Mouse (Mus musculus) intestine, postnatal 0 days (tissue): Measurements from ENCODE around the gene Ceacam20. TPM values are rescaled to one million over a fixed set of nuclear protein-coding genes. Genes with fewer than 3 reads are reported as not detected.
"Not testable (repeated sequence)": the region's sequence is repeated elsewhere in the genome, so short reads cannot be mapped to it uniquely, and the experiment has no call there.

Source experiments
- ATAC-seq: fragments of 200-750 bp; cut with Nextera tagmentation; 2 replicates; pipeline ENCODE4 v1.8.0; 2017; ENCODE audit warnings: mild to moderate bottlenecking, moderate TSS enrichment, moderate library complexity
- H3K27ac ChIP-seq: fragments of 300-500 bp; sonication (generic); 2 replicates; pipeline ENCODE4 v1.5.1; 2014; ENCODE audit warnings: mild to moderate bottlenecking, low read depth, low read length, moderate library complexity
- H3K27me3 ChIP-seq: fragments of 300-500 bp; sonication (generic); replicated peaks from 2 replicates; pipeline ENCODE4 v1.6.1; 2014; ENCODE audit warnings: low read length, mixed read lengths; ENCODE audit not compliant: control insufficient read depth, insufficient read depth
- H3K36me3 ChIP-seq: fragments of 300-500 bp; sonication (generic); 2 replicates; pipeline ENCODE4 v1.6.1; 2014; ENCODE audit warnings: mild to moderate bottlenecking, moderate library complexity; ENCODE audit not compliant: control insufficient read depth, insufficient read depth
- H3K4me1 ChIP-seq: fragments of 300-500 bp; sonication (generic); replicated peaks from 2 replicates; pipeline ENCODE4 v1.6.1; 2014; ENCODE audit warnings: antibody characterized with exemption, low read length, mixed read lengths; ENCODE audit not compliant: control insufficient read depth, insufficient read depth
- H3K4me2 ChIP-seq: fragments of 300-500 bp; sonication (generic); replicated peaks from 2 replicates; pipeline ENCODE4 v1.6.1; 2014; ENCODE audit warnings: low read depth, mild to moderate bottlenecking, moderate library complexity
- H3K4me3 ChIP-seq: fragments of 300-500 bp; sonication (generic); 2 replicates; pipeline ENCODE4 v1.5.1; 2014; ENCODE audit warnings: low read depth, low read length
- H3K9ac ChIP-seq: fragments of 300-500 bp; sonication (generic); 2 replicates; pipeline ENCODE4 v1.6.1; 2014; ENCODE audit warnings: mild to moderate bottlenecking, low read depth, low read length
- H3K9me3 ChIP-seq: fragments of 300-500 bp; sonication (generic); 2 replicates; pipeline ENCODE4 v1.6.1; 2016; ENCODE audit warnings: mixed run types; ENCODE audit not compliant: control insufficient read depth
- CTCF ChIP-seq: sonication (generic); IDR thresholded peaks from 2 replicates; pipeline ENCODE4 v1.5.1; 2016; ENCODE audit warnings: low read depth, mild to moderate bottlenecking, control low read depth, antibody characterized with exemption, moderate library complexity
- WGBS: fragments of 180-500 bp; shearing (Covaris S2); extraction: QIAGEN DNeasy Blood & Tissue Kit; methylation state at CpG from one replicate; pipeline ENCODE4 v1.1.7; 2014; 5-methylcytosine and 5-hydroxymethylcytosine counted together
- polyA plus RNA-seq: library from polyadenylated mRNA; unstranded; fragments of >200 nt; fragmentation: Nextera tagmentation; extraction: Ambion mirVana; gene quantifications from 2 replicates; pipeline ENCODE4 v1.2.1, GENCODE M21; 2015

The Ceacam20 gene
- polyA plus RNA-seq, 1 experiment from 2014 or later = 36.1 TPM

DNA sequence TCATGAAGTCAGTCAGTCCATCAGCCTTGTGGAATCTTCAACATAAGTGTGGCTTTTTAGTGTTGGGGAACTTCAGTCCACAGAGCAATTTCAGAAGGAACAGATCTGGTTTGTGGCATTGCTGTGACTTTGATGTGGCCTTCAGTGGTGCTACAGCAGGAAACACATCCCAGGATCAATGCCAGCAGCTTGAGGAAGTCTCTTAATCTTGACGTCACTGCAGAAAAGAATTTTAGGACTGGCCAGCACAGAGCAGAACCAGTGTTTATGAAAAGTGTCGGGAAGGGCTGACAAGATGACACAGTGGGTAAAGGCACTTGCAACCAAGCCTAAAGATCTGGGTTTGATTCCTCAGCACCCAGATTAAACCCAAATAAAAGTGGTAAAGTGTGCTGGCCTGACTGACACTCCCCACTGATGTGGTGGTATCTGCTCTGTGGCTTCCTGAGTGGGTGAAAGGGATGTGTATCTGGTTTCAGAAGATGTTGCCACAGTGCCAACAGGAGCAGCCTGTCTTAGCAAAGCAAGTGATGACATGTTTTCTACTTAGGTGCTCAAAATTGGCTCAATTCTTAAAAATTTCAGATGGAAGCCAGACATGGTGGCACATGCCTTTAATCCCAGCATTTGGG lies 38.2 kb upstream of the Ceacam20 start:
- 53% methylated on average over 2 of the region's 2 CpGs for WGBS
- no peaks in the 10 kb centered on the region for H3K4me1 ChIP-seq
- H3K9ac ChIP-seq = no peak overlapping the region
- no peak overlapping the region for H3K4me2 ChIP-seq
- no peaks in the 10 kb centered on the region for H3K36me3 ChIP-seq
- no peaks in the 10 kb centered on the region for H3K27me3 ChIP-seq
- H3K27ac ChIP-seq = no peak overlapping the region
- no peak for TF ChIP-seq CTCF
- no peak for ATAC-seq
- H3K4me3 ChIP-seq = no peak overlapping the region
- no peaks in the 10 kb centered on the region for H3K9me3 ChIP-seq

GRCm38 (mm10) chr7:19928486-19928885 lies 36.7 kb upstream of the Ceacam20 start:
- H3K4me2 ChIP-seq = no peak overlapping the region
- no peaks in the 10 kb centered on the region for H3K27me3 ChIP-seq
- H3K27ac ChIP-seq = no peak overlapping the region
- ATAC-seq = no peak
- H3K9me3 ChIP-seq = no peaks in the 10 kb centered on the region
- no peak overlapping the region for H3K9ac ChIP-seq
- no peaks in the 10 kb centered on the region for H3K36me3 ChIP-seq
- H3K4me3 ChIP-seq = no peak overlapping the region
- peaks cover 3% of the 10 kb centered on the region; the same call in 1 of the 2 replicates for H3K4me1 ChIP-seq
- 78% methylated on average over 5 of the region's 5 CpGs for WGBS
- no peak for TF ChIP-seq CTCF

- H3K27me3 ChIP-seq, H3K4me2 ChIP-seq, ATAC-seq, H3K4me3 ChIP-seq, H3K9me3 ChIP-seq, H3K9ac ChIP-seq, H3K4me1 ChIP-seq, H3K36me3 ChIP-seq, H3K27ac ChIP-seq: not testable (repeated sequence)
- WGBS = 80% methylated on average over 6 of the region's 6 CpGs
Measured at GRCm38 (mm10) chr7:19930481-19930880, 34.7 kb upstream of the Ceacam20 start.

GRCm38 (mm10) chr7:19932133-19932876 lies 32.9 kb upstream of the Ceacam20 start:
- 20% methylated on average over 13 of the region's 13 CpGs for WGBS

GRCm38 (mm10) chr7:19932877-19933809 lies 32.1 kb upstream of the Ceacam20 start:
- no peak overlapping the region for H3K9ac ChIP-seq

More at GRCm38 (mm10) chr7:19932133-19932876, 32.9 kb upstream of the Ceacam20 start:
- Histone ChIP-seq H3K9ac (no peak overlapping the region), H3K4me1 (peaks cover 4% of the 10 kb centered on the region; the same call in 1 of the 2 replicates), H3K4me3 (no peak overlapping the region), H3K9me3 (no peaks in the 10 kb centered on the region), H3K36me3 (no peaks in the 10 kb centered on the region), H3K27me3 (no peaks in the 10 kb centered on the region), H3K4me2 (no peak overlapping the region), H3K27ac (no peak overlapping the region)
- TF ChIP-seq CTCF = no peak
- no peak for ATAC-seq

More at GRCm38 (mm10) chr7:19932877-19933809, 32.1 kb upstream of the Ceacam20 start:
- no peak for TF ChIP-seq CTCF
- H3K27ac ChIP-seq = peak overlapping the region; percentile 35; the same call in 1 of the 2 replicates
- WGBS = 11% methylated on average over 21 of the region's 21 CpGs
- H3K27me3 ChIP-seq = no peaks in the 10 kb centered on the region
- H3K36me3 ChIP-seq = no peaks in the 10 kb centered on the region
- no peak overlapping the region for H3K4me3 ChIP-seq
- peak; percentile 78 for ATAC-seq
- H3K4me1 ChIP-seq = peaks cover 4% of the 10 kb centered on the region; the same call in 1 of the 2 replicates
- H3K4me2 ChIP-seq = peak overlapping the region; percentile 52
- no peaks in the 10 kb centered on the region for H3K9me3 ChIP-seq
